Mouse (Mus musculus) heart, postnatal 0 days (tissue): ENCODE measurements around the gene Slc39a13. TPM values are rescaled to one million over a fixed set of nuclear protein-coding genes. Genes with fewer than 3 reads are reported as not detected.
"Not testable (repeated sequence)": the region's sequence is repeated elsewhere in the genome, so short reads cannot be mapped to it uniquely, and the experiment has no call there.

ENCODE experiments used
- ATAC-seq: fragments of 200-750 bp; cut with Nextera tagmentation; 2 replicates; pipeline ENCODE4 v1.8.0; 2017; ENCODE audit warnings: low read depth, moderate number of reproducible peaks, moderate library complexity; ENCODE audit not compliant: insufficient read depth
- DNase-seq: peaks from one replicate; pipeline ENCODE4 v3.0.0-alpha.2; 2016; ENCODE audit warnings: low spot score
- H3K27ac ChIP-seq: fragments of 300-500 bp; sonication (generic); 2 replicates; pipeline ENCODE4 v1.5.1; 2014; ENCODE audit warnings: low read depth, mild to moderate bottlenecking
- H3K27me3 ChIP-seq: fragments of 300-500 bp; sonication (generic); 2 replicates; pipeline ENCODE4 v1.6.1; 2014; ENCODE audit warnings: low read length, mixed read lengths; ENCODE audit not compliant: control insufficient read depth, insufficient read depth
- H3K36me3 ChIP-seq: fragments of 300-500 bp; sonication (generic); replicated peaks from 2 replicates; pipeline ENCODE4 v1.6.1; 2014; ENCODE audit warnings: low read length, mixed read lengths; ENCODE audit not compliant: control insufficient read depth, insufficient read depth
- H3K4me1 ChIP-seq: fragments of 300-500 bp; sonication (generic); 2 replicates; pipeline ENCODE4 v1.6.1; 2014; ENCODE audit warnings: antibody characterized with exemption; ENCODE audit not compliant: control insufficient read depth, insufficient read depth
- H3K4me2 ChIP-seq: fragments of 300-500 bp; sonication (generic); 2 replicates; pipeline ENCODE4 v1.6.1; 2014; ENCODE audit warnings: low read depth, mild to moderate bottlenecking, low read length, moderate library complexity
- H3K4me3 ChIP-seq: fragments of 300-500 bp; sonication (generic); 2 replicates; pipeline ENCODE4 v1.5.1; 2014; ENCODE audit warnings: low read depth, low read length
- H3K9ac ChIP-seq: fragments of 300-500 bp; sonication (generic); replicated peaks from 2 replicates; pipeline ENCODE4 v1.6.1; 2014; ENCODE audit warnings: low read depth, low read length, mixed read lengths
- H3K9me3 ChIP-seq: fragments of 300-500 bp; sonication (generic); replicated peaks from 2 replicates; pipeline ENCODE4 v1.6.1; 2016; ENCODE audit warnings: low read length; ENCODE audit not compliant: control insufficient read depth
- CTCF ChIP-seq: IDR thresholded peaks from 2 replicates; pipeline ENCODE4 v1.5.1; 2016; ENCODE audit warnings: antibody characterized with exemption, control low read depth, low read depth
- EP300 ChIP-seq: IDR thresholded peaks from 2 replicates; pipeline ENCODE4 v1.6.1; 2016; ENCODE audit warnings: antibody characterized with exemption, low read depth
- WGBS: fragments of 180-500 bp; shearing (Covaris S2); extraction: QIAGEN DNeasy Blood & Tissue Kit; methylation state at CpG from one replicate; pipeline ENCODE4 v1.1.7; 2014; 5-methylcytosine and 5-hydroxymethylcytosine counted together
- polyA plus RNA-seq: library from polyadenylated mRNA; unstranded; fragments of >200 nt; fragmentation: Nextera tagmentation; extraction: Ambion mirVana; gene quantifications from 2 replicates; pipeline ENCODE4 v1.2.1, GENCODE M21; 2015
- total RNA-seq: library from RNA; depleted of rRNA; stranded (reverse); fragments of >200 nt; gene quantifications from 2 replicates; pipeline ENCODE4 v1.2.3, GENCODE M21; 2014; ENCODE audit warnings: low replicate concordance

Gene Slc39a13
- total and polyA plus RNA-seq, 2 experiments from 2014 or later: 37.9 to 105 TPM

DNA sequence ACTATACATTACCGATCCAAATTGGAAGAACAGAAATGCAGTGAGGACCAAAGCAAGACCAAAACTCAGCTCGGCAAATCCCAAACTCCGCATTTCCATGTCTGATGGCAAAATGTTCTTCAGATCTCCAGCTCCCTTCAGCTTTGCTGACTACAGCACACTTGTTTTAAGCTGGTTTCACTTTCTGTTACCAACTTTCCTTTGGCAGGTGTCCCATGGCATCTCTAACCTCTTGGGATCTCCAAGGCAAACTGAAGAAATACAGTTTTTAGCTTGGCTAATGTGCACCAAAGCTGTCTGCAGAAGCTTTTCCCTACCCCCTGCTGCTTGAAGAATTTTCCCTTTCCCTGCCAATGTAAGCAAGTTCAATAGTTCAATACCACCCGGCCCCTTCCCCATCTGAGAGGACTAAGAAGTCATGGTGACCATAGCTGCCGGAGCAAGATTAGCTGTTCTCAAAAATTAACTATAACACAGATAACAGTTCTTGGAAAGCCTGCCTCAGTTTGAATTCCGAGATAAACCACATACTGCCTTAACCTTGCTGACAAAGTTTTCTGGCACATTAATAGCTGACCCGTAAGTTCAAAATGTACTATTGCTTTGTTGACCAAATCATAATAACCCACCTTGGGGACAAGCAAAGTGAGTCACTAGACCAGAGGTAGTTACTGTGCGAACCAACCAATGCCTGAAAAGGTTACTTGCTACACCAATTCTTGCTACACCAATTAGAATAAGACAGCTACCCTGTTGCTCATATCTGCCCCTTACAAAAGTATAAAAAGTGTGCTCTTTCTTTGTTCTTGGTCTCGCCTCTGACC is 42.6 kb downstream of the Slc39a13 start:
- ATAC-seq (no peak), DNase-seq (no peak)
- no peak overlapping the region for H3K9ac ChIP-seq
- H3K4me3 ChIP-seq: no peak overlapping the region
- no peaks in the 10 kb centered on the region for H3K27me3 ChIP-seq
- no peaks in the 10 kb centered on the region for H3K9me3 ChIP-seq
- H3K4me1 ChIP-seq: no peaks in the 10 kb centered on the region
- TF ChIP-seq CTCF (no peak), EP300 (no peak)
- H3K36me3 ChIP-seq: no peaks in the 10 kb centered on the region
- WGBS: 77% methylated on average over 9 of the region's 9 CpGs
- H3K27ac ChIP-seq: no peak overlapping the region
- no peak overlapping the region for H3K4me2 ChIP-seq

DNA sequence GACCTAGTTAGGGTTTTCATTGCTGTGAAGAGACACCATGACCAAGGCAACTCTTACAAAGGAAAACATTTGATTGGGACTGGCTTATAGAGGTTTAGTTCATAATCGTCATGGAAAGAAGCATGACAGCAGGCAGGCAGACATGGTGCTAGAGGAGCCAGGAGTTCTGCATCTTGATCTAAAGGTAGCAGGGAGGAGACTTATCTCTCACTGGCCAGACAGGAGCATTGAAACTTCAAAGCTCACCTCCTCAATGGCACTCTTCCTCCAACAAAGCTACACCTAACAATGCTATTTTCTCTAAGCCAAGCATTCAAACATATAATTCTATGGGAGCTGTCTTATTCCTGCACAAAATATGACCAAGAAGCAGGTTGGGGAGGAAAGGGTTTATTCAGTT is 43.7 kb downstream of the Slc39a13 start:
- TF ChIP-seq CTCF: no peak
- no peak for TF ChIP-seq EP300
- H3K9me3 ChIP-seq: no peaks in the 10 kb centered on the region
- H3K4me3 ChIP-seq: no peak overlapping the region
- no peak for DNase-seq
- H3K27ac ChIP-seq: no peak overlapping the region
- H3K4me1 ChIP-seq: no peaks in the 10 kb centered on the region
- ATAC-seq: no peak
- H3K27me3 ChIP-seq: no peaks in the 10 kb centered on the region
- WGBS: 94% methylated on average over 1 of the region's 1 CpGs
- no peaks in the 10 kb centered on the region for H3K36me3 ChIP-seq
- H3K4me2 ChIP-seq: no peak overlapping the region
- H3K9ac ChIP-seq: no peak overlapping the region

GRCm38 (mm10) chr2:91025081-91025516 is 45.1 kb downstream of the Slc39a13 start:
- TF ChIP-seq EP300 (no peak), CTCF (no peak)
- ATAC-seq: no peak

DNA sequence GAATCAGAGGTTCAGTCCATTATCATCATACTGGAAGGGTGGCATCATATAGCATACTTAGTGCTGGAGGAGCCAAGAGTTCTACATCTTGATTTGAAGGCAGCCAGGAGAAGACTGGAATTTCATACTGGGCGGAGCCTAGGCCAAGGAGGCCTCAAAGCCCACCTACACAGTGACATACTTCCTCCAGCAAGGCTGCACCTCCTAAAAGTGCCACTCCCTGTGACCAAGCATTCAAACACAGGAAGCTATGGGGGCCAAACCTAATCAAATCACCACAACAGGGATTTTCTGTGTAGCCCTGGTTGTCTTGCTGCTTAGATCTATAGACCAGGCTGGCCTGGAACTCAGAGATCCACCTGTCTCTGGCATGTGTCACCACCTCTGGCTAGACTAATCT is 46.3 kb downstream of the Slc39a13 start:
- TF ChIP-seq CTCF (no peak), EP300 (no peak)
- Histone ChIP-seq H3K4me3 (no peak overlapping the region), H3K9me3 (no peaks in the 10 kb centered on the region), H3K9ac (no peak overlapping the region), H3K36me3 (peaks cover 12% of the 10 kb centered on the region), H3K27me3 (no peaks in the 10 kb centered on the region), H3K4me2 (no peak overlapping the region), H3K27ac (peak overlapping the region; percentile 46), H3K4me1 (no peaks in the 10 kb centered on the region)
- ATAC-seq: no peak
- WGBS: 93% methylated on average over 1 of the region's 1 CpGs
- no peak for DNase-seq

More at GRCm38 (mm10) chr2:91025081-91025516, 45.1 kb downstream of the Slc39a13 start:
- Histone ChIP-seq H3K27me3 (no peaks in the 10 kb centered on the region), H3K9ac (no peak overlapping the region), H3K9me3 (no peaks in the 10 kb centered on the region), H3K27ac (no peak overlapping the region), H3K36me3 (peaks cover 8% of the 10 kb centered on the region), H3K4me2 (no peak overlapping the region), H3K4me1 (no peaks in the 10 kb centered on the region), H3K4me3 (no peak overlapping the region)
- no peak for DNase-seq
- 92% methylated on average over 1 of the region's 1 CpGs for WGBS

DNA sequence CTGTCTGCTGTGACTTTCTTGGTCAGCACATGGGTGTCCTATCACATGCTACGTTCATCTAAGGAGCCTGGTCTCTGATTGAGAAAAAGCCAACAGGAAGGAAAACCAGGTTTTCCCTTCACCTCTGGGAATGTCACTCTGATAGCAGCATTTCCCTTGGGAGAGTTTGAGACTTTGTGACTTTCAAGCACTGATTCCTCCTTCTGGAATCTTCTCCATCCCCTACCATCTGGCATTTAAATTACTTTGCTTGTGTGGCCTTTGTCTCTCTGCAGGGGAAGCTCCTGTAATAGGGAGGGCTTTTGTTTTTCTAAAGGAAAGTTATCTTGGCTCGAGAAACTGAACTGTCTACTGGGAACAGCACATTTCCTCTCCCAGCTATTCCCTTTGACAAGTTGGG is 47.1 kb downstream of the Slc39a13 start:
- Histone ChIP-seq H3K4me3 (no peak overlapping the region), H3K27me3 (no peaks in the 10 kb centered on the region), H3K9me3 (no peaks in the 10 kb centered on the region), H3K4me1 (no peaks in the 10 kb centered on the region), H3K36me3 (peaks cover 12% of the 10 kb centered on the region), H3K9ac (no peak overlapping the region), H3K27ac (peak overlapping the region; percentile 46), H3K4me2 (no peak overlapping the region)
- 42% methylated on average over 2 of the region's 2 CpGs for WGBS
- no peak for TF ChIP-seq CTCF
- DNase-seq (peak; percentile 34), ATAC-seq (peak; percentile 66)

DNA sequence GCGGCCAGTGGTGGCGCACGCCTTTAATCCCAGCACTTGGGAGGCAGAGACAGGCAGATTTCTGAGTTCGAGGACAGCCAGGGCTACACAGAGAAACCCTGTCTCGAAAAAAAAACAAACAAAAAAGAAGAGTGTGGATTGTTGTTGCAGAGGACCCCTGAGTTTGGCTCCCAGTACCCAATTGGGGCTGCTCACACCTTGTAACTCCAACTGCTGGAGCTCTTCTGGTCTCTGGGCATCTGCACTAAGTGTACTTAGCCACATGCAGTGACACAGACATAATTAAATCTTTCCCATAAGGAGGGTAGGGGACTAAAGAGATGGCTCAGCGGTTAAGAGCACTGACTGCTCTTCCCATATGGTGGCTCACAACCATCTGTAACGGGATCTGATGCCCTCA is 48.0 kb downstream of the Slc39a13 start:
- not testable (repeated sequence) for H3K9ac ChIP-seq, H3K27ac ChIP-seq, DNase-seq, H3K4me1 ChIP-seq, ATAC-seq, H3K27me3 ChIP-seq, H3K9me3 ChIP-seq, H3K4me3 ChIP-seq, H3K4me2 ChIP-seq
- 97% methylated on average over 7 of the region's 7 CpGs for WGBS
- H3K36me3 ChIP-seq: peaks cover 15% of the 10 kb centered on the region
